Mouse (Mus musculus) heart, postnatal 0 days (tissue): Measurements from ENCODE around the gene Tns3. TPM values are rescaled to one million over a fixed set of nuclear protein-coding genes. Genes with fewer than 3 reads are reported as not detected.
A peak's percentile ranks its signal among the peaks of the same experiment; 100 is the strongest.

Source experiments
- ATAC-seq: fragments of 200-750 bp; cut with Nextera tagmentation; 2 replicates; pipeline ENCODE4 v1.8.0; 2017; ENCODE audit warnings: low read depth, moderate number of reproducible peaks, moderate library complexity; ENCODE audit not compliant: insufficient read depth
- DNase-seq: peaks from one replicate; pipeline ENCODE4 v3.0.0-alpha.2; 2016; ENCODE audit warnings: low spot score
- H3K27ac ChIP-seq: fragments of 300-500 bp; sonication (generic); 2 replicates; pipeline ENCODE4 v1.5.1; 2014; ENCODE audit warnings: low read depth, mild to moderate bottlenecking
- H3K27me3 ChIP-seq: fragments of 300-500 bp; sonication (generic); 2 replicates; pipeline ENCODE4 v1.6.1; 2014; ENCODE audit warnings: low read length, mixed read lengths; ENCODE audit not compliant: control insufficient read depth, insufficient read depth
- H3K36me3 ChIP-seq: fragments of 300-500 bp; sonication (generic); replicated peaks from 2 replicates; pipeline ENCODE4 v1.6.1; 2014; ENCODE audit warnings: low read length, mixed read lengths; ENCODE audit not compliant: control insufficient read depth, insufficient read depth
- H3K4me1 ChIP-seq: fragments of 300-500 bp; sonication (generic); 2 replicates; pipeline ENCODE4 v1.6.1; 2014; ENCODE audit warnings: antibody characterized with exemption; ENCODE audit not compliant: control insufficient read depth, insufficient read depth
- H3K4me2 ChIP-seq: fragments of 300-500 bp; sonication (generic); 2 replicates; pipeline ENCODE4 v1.6.1; 2014; ENCODE audit warnings: low read depth, mild to moderate bottlenecking, low read length, moderate library complexity
- H3K4me3 ChIP-seq: fragments of 300-500 bp; sonication (generic); 2 replicates; pipeline ENCODE4 v1.5.1; 2014; ENCODE audit warnings: low read depth, low read length
- H3K9ac ChIP-seq: fragments of 300-500 bp; sonication (generic); replicated peaks from 2 replicates; pipeline ENCODE4 v1.6.1; 2014; ENCODE audit warnings: low read depth, low read length, mixed read lengths
- H3K9me3 ChIP-seq: fragments of 300-500 bp; sonication (generic); replicated peaks from 2 replicates; pipeline ENCODE4 v1.6.1; 2016; ENCODE audit warnings: low read length; ENCODE audit not compliant: control insufficient read depth
- CTCF ChIP-seq: IDR thresholded peaks from 2 replicates; pipeline ENCODE4 v1.5.1; 2016; ENCODE audit warnings: antibody characterized with exemption, control low read depth, low read depth
- EP300 ChIP-seq: IDR thresholded peaks from 2 replicates; pipeline ENCODE4 v1.6.1; 2016; ENCODE audit warnings: antibody characterized with exemption, low read depth
- WGBS: fragments of 180-500 bp; shearing (Covaris S2); extraction: QIAGEN DNeasy Blood & Tissue Kit; methylation state at CpG from one replicate; pipeline ENCODE4 v1.1.7; 2014; 5-methylcytosine and 5-hydroxymethylcytosine counted together
- polyA plus RNA-seq: library from polyadenylated mRNA; unstranded; fragments of >200 nt; fragmentation: Nextera tagmentation; extraction: Ambion mirVana; gene quantifications from 2 replicates; pipeline ENCODE4 v1.2.1, GENCODE M21; 2015
- total RNA-seq: library from RNA; depleted of rRNA; stranded (reverse); fragments of >200 nt; gene quantifications from 2 replicates; pipeline ENCODE4 v1.2.3, GENCODE M21; 2014; ENCODE audit warnings: low replicate concordance

Tns3 gene
- total and polyA plus RNA-seq, 2 experiments from 2014 or later = 7.6 to 31.7 TPM

GRCm38 (mm10) chr11:8681356-8681755 is 17.0 kb upstream of the Tns3 start:
- TF ChIP-seq CTCF (no peak), EP300 (no peak)
- H3K4me1 ChIP-seq = no peaks in the 10 kb centered on the region
- no peak overlapping the region for H3K4me3 ChIP-seq
- DNase-seq = no peak
- no peak overlapping the region for H3K9ac ChIP-seq
- no peak overlapping the region for H3K27ac ChIP-seq
- no peak overlapping the region for H3K4me2 ChIP-seq
- H3K9me3 ChIP-seq = no peaks in the 10 kb centered on the region
- WGBS = 36% methylated on average over 3 of the region's 3 CpGs
- no peaks in the 10 kb centered on the region for H3K27me3 ChIP-seq
- no peaks in the 10 kb centered on the region for H3K36me3 ChIP-seq
- no peak for ATAC-seq

- no peak for ATAC-seq
These were observed 16.3 kb upstream of the Tns3 start for GRCm38 (mm10) chr11:8680650-8681049.

GRCm38 (mm10) chr11:8679221-8679620 is 14.9 kb upstream of the Tns3 start:
- Histone ChIP-seq H3K4me2 (no peak overlapping the region), H3K4me3 (no peak overlapping the region), H3K4me1 (no peaks in the 10 kb centered on the region; the same call in 1 of the 2 replicates), H3K9ac (no peak overlapping the region), H3K27ac (no peak overlapping the region), H3K9me3 (no peaks in the 10 kb centered on the region), H3K27me3 (no peaks in the 10 kb centered on the region), H3K36me3 (no peaks in the 10 kb centered on the region)
- 88% methylated on average over 5 of the region's 5 CpGs for WGBS
- ATAC-seq = no peak
- no peak for DNase-seq
- TF ChIP-seq EP300 (no peak), CTCF (no peak)

More at GRCm38 (mm10) chr11:8680650-8681049, 16.3 kb upstream of the Tns3 start:
- Histone ChIP-seq H3K9me3 (no peaks in the 10 kb centered on the region), H3K4me1 (no peaks in the 10 kb centered on the region), H3K36me3 (no peaks in the 10 kb centered on the region), H3K27ac (no peak overlapping the region), H3K4me2 (no peak overlapping the region), H3K4me3 (no peak overlapping the region), H3K27me3 (no peaks in the 10 kb centered on the region), H3K9ac (no peak overlapping the region)
- no peak for DNase-seq
- TF ChIP-seq EP300 (no peak), CTCF (no peak)
- WGBS = 44% methylated on average over 7 of the region's 7 CpGs

- 64% methylated on average over 12 of the region's 12 CpGs for WGBS
- no peak for TF ChIP-seq CTCF
- no peak for TF ChIP-seq EP300
- ATAC-seq (no peak), DNase-seq (no peak)
- no peaks in the 10 kb centered on the region for H3K36me3 ChIP-seq
- H3K9me3 ChIP-seq = no peaks in the 10 kb centered on the region
- H3K4me1 ChIP-seq = no peaks in the 10 kb centered on the region; the same call in 1 of the 2 replicates
- H3K27ac ChIP-seq = 0 out of 2 replicates have a peak overlapping the region, but pooled peaks have one; percentile 6
- no peak overlapping the region for H3K9ac ChIP-seq
- no peak overlapping the region for H3K4me3 ChIP-seq
- no peaks in the 10 kb centered on the region for H3K27me3 ChIP-seq
- H3K4me2 ChIP-seq = no peak overlapping the region
These were observed 14.1 kb upstream of the Tns3 start for GRCm38 (mm10) chr11:8678260-8678995.

GRCm38 (mm10) chr11:8675701-8676474 is 11.6 kb upstream of the Tns3 start:
- ATAC-seq (no peak), DNase-seq (no peak)
- no peak overlapping the region for H3K4me3 ChIP-seq
- H3K36me3 ChIP-seq = no peaks in the 10 kb centered on the region
- no peaks in the 10 kb centered on the region for H3K27me3 ChIP-seq
- no peaks in the 10 kb centered on the region for H3K9me3 ChIP-seq
- no peak for TF ChIP-seq CTCF
- no peak for TF ChIP-seq EP300
- no peak overlapping the region for H3K27ac ChIP-seq
- H3K9ac ChIP-seq = no peak overlapping the region
- WGBS = 88% methylated on average over 6 of the region's 6 CpGs
- no peaks in the 10 kb centered on the region; the same call in 1 of the 2 replicates for H3K4me1 ChIP-seq
- no peak overlapping the region for H3K4me2 ChIP-seq
